Mouse (Mus musculus) gonadal fat pad, adult 2 months (tissue): ENCODE results near the gene Stx3. TPM values are rescaled to one million over a fixed set of nuclear protein-coding genes. Genes with fewer than 3 reads are reported as not detected.

Experiments
- DNase-seq: peaks from one replicate; pipeline ENCODE4 v3.0.0-alpha.2; 2012; ENCODE audit warnings: low read depth
- polyA plus RNA-seq: library from polyadenylated mRNA; depleted of rRNA; stranded (reverse); fragments of >200 nt; gene quantifications from 2 replicates; pipeline ENCODE4 v1.2.3, GENCODE M21; 2012; rRNA removed

The Stx3 gene
- polyA plus RNA-seq, 1 experiment: 11.5 TPM

DNA sequence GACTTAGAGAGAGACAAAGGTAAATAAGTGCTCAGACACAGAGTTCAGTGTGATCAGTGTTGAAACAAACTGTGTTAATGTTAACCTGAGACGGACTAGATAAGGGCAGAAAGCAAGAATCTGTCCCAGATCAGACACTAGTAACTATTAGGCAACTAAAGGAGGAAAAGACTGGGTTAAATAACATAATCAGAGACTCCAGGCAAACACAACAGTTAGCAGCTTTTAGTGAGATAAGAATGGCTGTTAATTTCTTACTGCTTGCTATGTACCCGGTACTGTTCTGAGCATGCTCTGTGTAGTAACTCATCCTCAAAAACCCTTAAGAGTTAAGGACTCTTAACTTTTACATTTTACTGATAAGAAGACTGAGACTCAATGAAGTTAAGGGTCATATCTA lies 93.3 kb downstream of the Stx3 start:
- DNase-seq: no peak

Other genes with a start within 250 kb of the Stx3 start
- 3.0 and 6.3 TPM in 2 replicates for gene Ms4a6d, start 214.6 kb downstream of the Stx3 start, polyA plus RNA-seq
- not detected in 2 replicates for gene Ms4a2, start 195.7 kb downstream of the Stx3 start, polyA plus RNA-seq
- not detected in 2 replicates for gene Ms4a3, start 178.6 kb downstream of the Stx3 start, polyA plus RNA-seq
- gene Oosp2, start 158.8 kb downstream of the Stx3 start, polyA plus RNA-seq: not detected in 2 replicates
- not detected in 2 replicates for gene Oosp1, start 128.3 kb downstream of the Stx3 start, polyA plus RNA-seq
- gene Oosp3, start 122.3 kb downstream of the Stx3 start, polyA plus RNA-seq: not detected in 2 replicates
- not detected in 2 replicates for gene Gif, start 71.8 kb downstream of the Stx3 start, polyA plus RNA-seq
- gene Mrpl16, start 49.0 kb downstream of the Stx3 start, polyA plus RNA-seq: 16.9 and 17.4 TPM in 2 replicates
- gene Olfr1417, start 19.8 kb upstream of the Stx3 start, polyA plus RNA-seq: not detected in 2 replicates
- not detected in 2 replicates for gene Olfr1418, start 41.7 kb upstream of the Stx3 start, polyA plus RNA-seq
- not detected in 2 replicates for gene Olfr1419, start 55.7 kb upstream of the Stx3 start, polyA plus RNA-seq
- gene Olfr1420, start 67.2 kb upstream of the Stx3 start, polyA plus RNA-seq: not detected in 2 replicates
- gene Patl1, start 93.0 kb upstream of the Stx3 start, polyA plus RNA-seq: 10.4 and 14.2 TPM in 2 replicates
- gene Osbp, start 146.5 kb upstream of the Stx3 start, polyA plus RNA-seq: 29.8 and 33.9 TPM in 2 replicates
- not detected in 2 replicates for gene Olfr1423, start 221.9 kb upstream of the Stx3 start, polyA plus RNA-seq
- gene Olfr1424, start 243.3 kb upstream of the Stx3 start, polyA plus RNA-seq: not detected in 2 replicates